11 mouse cellular contexts compared by ENCODE assay signal in genomic region chr3:81922910-81923309, GRCm38 (mm10). TPM values are rescaled to one million over a fixed set of nuclear protein-coding genes. Genes with fewer than 3 reads are reported as not detected.
A peak's percentile ranks its signal among the peaks of the same experiment; 100 is the strongest.
DNase-seq lines count a peak whose midpoint lies in the region; ATAC-seq and TF ChIP-seq lines count a peak whose summit lies in the region.
"Had no signal": no experiment of that assay in that cellular context is flagged by ENCODE, and none has a peak within 500 bp of the region (broad histone marks: within the 10 kb centered on the region; RNA-seq: fewer than 3 reads in every experiment).

No protein-coding gene starts in this region.

- no peak; the same call in 1 of the 2 replicates for TF ChIP-seq CTCF in left cerebral cortex, adult 2 months (IDR thresholded peaks at IDR 0.05)
- peak; percentile 41 for TF ChIP-seq CTCF in midbrain, postnatal 0 days (IDR thresholded peaks at IDR 0.05)

- no peak overlapping the region for H3K4me2 ChIP-seq in hindbrain, embryonic 15.5 days
- H3K4me2 ChIP-seq in midbrain, postnatal 0 days (ENCODE audit: low read depth, low read length, poor library complexity, severe bottlenecking) = no peak overlapping the region
- no peak overlapping the region for H3K4me2 ChIP-seq in liver, embryonic 11.5 days

- intact Hi-C loops in left cerebral cortex, adult 2 months (cut with DNase I) = loop anchor here (10.0 kb wide), 1 partner anchor 1228 kb away; no protein-coding TSS in a partner anchor

- no peak overlapping the region; the same call in 1 of the 2 replicates for H3K27ac ChIP-seq in left cerebral cortex, adult 2 months
- H3K27ac ChIP-seq in hindbrain, embryonic 15.5 days (replicated peaks) = peak overlapping the region; percentile 35; the same call in 1 of the 2 replicates
- H3K27ac ChIP-seq in midbrain, postnatal 0 days (ENCODE audit: low read depth, low read length) = no peak overlapping the region
- no peak overlapping the region for H3K27ac ChIP-seq in liver, embryonic 11.5 days (ENCODE audit: low read depth, low read length)
- H3K27ac ChIP-seq: liver, embryonic 14.5 days had no signal

- no peaks in the 10 kb centered on the region for H3K36me3 ChIP-seq in hindbrain, embryonic 15.5 days
- no peaks in the 10 kb centered on the region for H3K36me3 ChIP-seq in midbrain, postnatal 0 days (ENCODE audit: insufficient read depth, low read length)
- no peaks in the 10 kb centered on the region for H3K36me3 ChIP-seq in liver, embryonic 11.5 days (ENCODE audit: control insufficient read depth, insufficient read depth, low read length)

- peaks cover 19% of the 10 kb centered on the region; the same call in 1 of the 2 replicates for H3K4me1 ChIP-seq in hindbrain, embryonic 15.5 days (replicated peaks)
- peaks cover 8% of the 10 kb centered on the region; the same call in 1 of the 2 replicates for H3K4me1 ChIP-seq in midbrain, postnatal 0 days (ENCODE audit: insufficient read depth, low read length)
- H3K4me1 ChIP-seq in liver, embryonic 11.5 days (replicated peaks; ENCODE audit: control insufficient read depth, insufficient read depth, low read length) = no peaks in the 10 kb centered on the region

- no peaks in the 10 kb centered on the region for H3K27me3 ChIP-seq in hindbrain, embryonic 15.5 days
- no peaks in the 10 kb centered on the region for H3K27me3 ChIP-seq in midbrain, postnatal 0 days (ENCODE audit: insufficient read depth, low read length)
- H3K27me3 ChIP-seq in liver, embryonic 11.5 days (replicated peaks; ENCODE audit: control insufficient read depth, insufficient read depth, low read length) = no peaks in the 10 kb centered on the region

- H3K9ac ChIP-seq in hindbrain, embryonic 15.5 days = no peak overlapping the region
- no peak overlapping the region for H3K9ac ChIP-seq in midbrain, postnatal 0 days (replicated peaks; ENCODE audit: low read length, poor library complexity, severe bottlenecking)
- H3K9ac ChIP-seq in liver, embryonic 11.5 days (ENCODE audit: low read depth, low read length) = no peak overlapping the region
- H3K9ac ChIP-seq: liver, embryonic 14.5 days had no signal

- peak overlapping the region; percentile 11; the same call in 1 of the 2 replicates for H3K4me3 ChIP-seq in left cerebral cortex, adult 2 months
- no peak overlapping the region for H3K4me3 ChIP-seq in hindbrain, embryonic 15.5 days
- no peak overlapping the region for H3K4me3 ChIP-seq in midbrain, postnatal 0 days (ENCODE audit: low read depth, low read length)
- H3K4me3 ChIP-seq in liver, embryonic 11.5 days (ENCODE audit: low read depth, low read length) = no peak overlapping the region
- H3K4me3 ChIP-seq: erythroblast, embryonic 14.5 days had no signal

- ATAC-seq in hindbrain, embryonic 15.5 days (ENCODE audit: low FRiP score, low read depth) = peak; percentile 68
- peak; percentile 81 for ATAC-seq in midbrain, postnatal 0 days (ENCODE audit: low FRiP score)
- ATAC-seq in liver, embryonic 11.5 days (replicated peaks; ENCODE audit: low FRiP score) = no peak

- no peaks in the 10 kb centered on the region for H3K9me3 ChIP-seq in hindbrain, embryonic 15.5 days
- H3K9me3 ChIP-seq in midbrain, postnatal 0 days (ENCODE audit: low read length) = no peaks in the 10 kb centered on the region
- no peaks in the 10 kb centered on the region for H3K9me3 ChIP-seq in liver, embryonic 11.5 days (ENCODE audit: control insufficient read depth, low read length)

- 49% methylated on average over 4 of the region's 4 CpGs for WGBS in hindbrain, embryonic 15.5 days
- 46% methylated on average over 4 of the region's 4 CpGs for WGBS in midbrain, postnatal 0 days
- 44% methylated on average over 4 of the region's 4 CpGs for WGBS in liver, embryonic 11.5 days

- no peak for DNase-seq in left cerebral cortex, adult 2 months (ENCODE audit: extremely low spot score in 1 of 2, low spot score in 2 of 2)
- no peak for DNase-seq in left cerebral cortex, adult 8-10 months (ENCODE audit: low spot score in 2 of 2)
- peak; percentile 65 for DNase-seq in brain, adult 2 months (ENCODE audit: low read depth, low spot score)
- DNase-seq in midbrain, postnatal 0 days (ENCODE audit: low spot score) = peak; percentile 68
- no peak for DNase-seq in thymus, adult 18-20 months
- DNase-seq in liver, embryonic 11.5 days (ENCODE audit: low spot score) = no peak
- DNase-seq in layer of hippocampus, postnatal 25 days (ENCODE audit: extremely low spot score in 1 of 2, low spot score in 1 of 2) = no peak
- DNase-seq: adrenal gland, postnatal 10 days had no signal

RNA-seq across cellular contexts. Expression of gene Ctso, which starts 9.5 kb away (rescaled TPM):
- 10 to 100 TPM; 15.9 to 16.5 TPM for total RNA-seq in left cerebral cortex, adult 2 months (2021)
- total RNA-seq in left cerebral cortex, adult 8-10 months (2022) = 10 to 100 TPM; 19.8 to 24.9 (median 22.2) TPM
- 10.1 and 10.3 TPM in 2 replicates for polyA plus RNA-seq in hindbrain, embryonic 15.5 days (2015; fragmentation: Nextera tagmentation; extraction: Ambion mirVana)
- 8.6 and 8.8 TPM in 2 replicates for total RNA-seq in midbrain, postnatal 0 days (2014; rRNA removed)
- 11.2 and 12.0 TPM in 2 replicates for polyA plus RNA-seq in midbrain, postnatal 0 days (2015; fragmentation: Nextera tagmentation; extraction: Ambion mirVana)
- 6.5 and 8.1 TPM in 2 replicates for polyA plus RNA-seq in liver, embryonic 11.5 days (2014; fragmentation: Nextera tagmentation; extraction: Ambion mirVana)
- 10 to 100 TPM; 16.8 to 19.8 TPM for total RNA-seq in layer of hippocampus, postnatal 25 days (2021)

RNA-seq across cellular contexts. Expression of gene Tdo2, which starts 53.1 kb away (rescaled TPM):
- total RNA-seq in left cerebral cortex, adult 2 months (2021) = under 1 TPM in 1 of 2 experiments, not detected in 1; 0.84 TPM
- 1 to 10 TPM in 1 of 4 experiments, under 1 TPM in 3; 0.34 to 1.0 (median 0.91) TPM for total RNA-seq in left cerebral cortex, adult 8-10 months (2022)
- polyA plus RNA-seq in hindbrain, embryonic 15.5 days (2015; fragmentation: Nextera tagmentation; extraction: Ambion mirVana) = 0.18 and 0.29 TPM in 2 replicates
- total RNA-seq in midbrain, postnatal 0 days (2014; rRNA removed) = not detected in 2 replicates
- polyA plus RNA-seq in midbrain, postnatal 0 days (2015; fragmentation: Nextera tagmentation; extraction: Ambion mirVana) = 0.19 and 0.28 TPM in 2 replicates
- 0.38 and 0.71 TPM in 2 replicates for polyA plus RNA-seq in liver, embryonic 11.5 days (2014; fragmentation: Nextera tagmentation; extraction: Ambion mirVana)
- 10 to 100 TPM; 16.3 to 19.4 TPM for total RNA-seq in layer of hippocampus, postnatal 25 days (2021)
- polyA plus RNA-seq: erythroblast, embryonic 14.5 days had no signal

RNA-seq across cellular contexts. Expression of gene Asic5, which starts 59.2 kb away (rescaled TPM):
- not detected for total RNA-seq in left cerebral cortex, adult 2 months (2021)
- total RNA-seq in left cerebral cortex, adult 8-10 months (2022) = not detected
- not detected in 2 replicates for polyA plus RNA-seq in hindbrain, embryonic 15.5 days (2015; fragmentation: Nextera tagmentation; extraction: Ambion mirVana)
- not detected in 2 replicates for total RNA-seq in midbrain, postnatal 0 days (2014; rRNA removed)
- polyA plus RNA-seq in midbrain, postnatal 0 days (2015; fragmentation: Nextera tagmentation; extraction: Ambion mirVana) = 0.09 TPM in 1 of 2 replicates, not detected in the other
- not detected in 2 replicates for polyA plus RNA-seq in liver, embryonic 11.5 days (2014; fragmentation: Nextera tagmentation; extraction: Ambion mirVana)
- not detected for total RNA-seq in layer of hippocampus, postnatal 25 days (2021)
- polyA plus RNA-seq: erythroblast, embryonic 14.5 days; liver, embryonic 14.5 days had no signal

Comparison
In these comparisons a context has a peak if more than half of its experiments do, and no peak if none do; other contexts are left out.
1. DNase-seq: peak in brain, adult 2 months (single experiment) and midbrain, postnatal 0 days (single experiment); none in left cerebral cortex, adult 2 months (0 of 2), left cerebral cortex, adult 8-10 months (0 of 2), thymus, adult 18-20 months (0 of 2), liver, embryonic 11.5 days (single experiment) and layer of hippocampus, postnatal 25 days (0 of 2).
2. RNA of gene Tdo2, which starts 53.1 kb away (total RNA-seq): 16.3 to 19.4 TPM in layer of hippocampus, postnatal 25 days; 0.34 to 1.0 TPM in left cerebral cortex, adult 8-10 months, 0.84 TPM in left cerebral cortex, adult 2 months and not detected in midbrain, postnatal 0 days; every median in the first group is over 4 times any median in the second.